9 mouse cellular contexts compared by ENCODE assay signal in genomic region chr11:79611011-79611666, GRCm38 (mm10). TPM values are rescaled to one million over a fixed set of nuclear protein-coding genes. Genes with fewer than 3 reads are reported as not detected.
DNase-seq lines count a peak whose midpoint lies in the region; ATAC-seq and TF ChIP-seq lines count a peak whose summit lies in the region.
"Had no signal": no experiment of that assay in that cellular context is flagged by ENCODE, and none has a peak within 500 bp of the region (broad histone marks: within the 10 kb centered on the region; RNA-seq: fewer than 3 reads in every experiment).

No protein-coding gene starts in this region.

- CTCF ChIA-PET in Patski (lab: Charles Lee), result interaction anchor here (0.7 to 2.3 kb wide), 3 partner anchors 9 to 29 kb away, joined by 3 to 11 read pairs (median 3); no protein-coding TSS in a partner anchor

- in situ Hi-C loops in Patski (cut with MboI; ENCODE audit: low pct_unique_long_range_greater_than_20kb), result no loop called here

- no peak overlapping the region for H3K4me2 ChIP-seq in kidney, embryonic 15.5 days
- H3K4me2 ChIP-seq: liver, embryonic 13.5 days had no signal

- ATAC-seq in kidney, embryonic 15.5 days (replicated peaks; ENCODE audit: low FRiP score), result no peak
- peak; percentile 55 for ATAC-seq in Patski

- H3K4me3 ChIP-seq in kidney, embryonic 15.5 days (replicated peaks), result no peak overlapping the region
- H3K4me3 ChIP-seq in forebrain, embryonic 10.5 days, result no peak overlapping the region
- H3K4me3 ChIP-seq: liver, embryonic 13.5 days had no signal

- 0 out of 2 replicates have a peak overlapping the region, but pooled peaks have one; percentile 4 for H3K9ac ChIP-seq in kidney, embryonic 15.5 days
- H3K9ac ChIP-seq: liver, embryonic 13.5 days had no signal

- no peak overlapping the region for H3K27ac ChIP-seq in kidney, embryonic 15.5 days
- H3K27ac ChIP-seq in forebrain, embryonic 10.5 days, result peak overlapping the region; percentile 80
- H3K27ac ChIP-seq: liver, embryonic 13.5 days had no signal

- TF ChIP-seq CTCF in Patski (IDR thresholded peaks at IDR 0.05), result no peak

- no peak for DNase-seq in kidney, postnatal 36 days
- peak; percentile 57 for DNase-seq in Patski (ENCODE audit: low read depth, low spot score)
- no peak for DNase-seq in forebrain, embryonic 10.5 days (ENCODE audit: extremely low spot score, low spot score)
- DNase-seq in left cerebral cortex, postnatal 36 days (ENCODE audit: low spot score in 2 of 2), result peak; percentile 30 to 36
- peak; percentile 35 for DNase-seq in right cerebral cortex, postnatal 4 days
- no peak for DNase-seq in testis, postnatal 10 days (ENCODE audit: low spot score)
- no peak for DNase-seq in urinary bladder, postnatal 14 days (ENCODE audit: low spot score)
- DNase-seq: liver, embryonic 13.5 days had no signal

- H3K9me3 ChIP-seq in kidney, embryonic 15.5 days (replicated peaks), result no peaks in the 10 kb centered on the region
- no peaks in the 10 kb centered on the region for H3K9me3 ChIP-seq in forebrain, embryonic 10.5 days
- H3K9me3 ChIP-seq: liver, embryonic 13.5 days had no signal

- POLR2A ChIA-PET in Patski (lab: Charles Lee), result interaction anchor here (1.1 kb wide), 1 partner anchor 9 kb away, joined by 3 read pairs; no protein-coding TSS in a partner anchor

- H3K36me3 ChIP-seq in kidney, embryonic 15.5 days, result no peaks in the 10 kb centered on the region
- 0 out of 2 replicates have a peak, but pooled peaks cover 3% of the 10 kb centered on the region for H3K36me3 ChIP-seq in forebrain, embryonic 10.5 days (replicated peaks)
- H3K36me3 ChIP-seq: liver, embryonic 13.5 days had no signal

- peaks cover 11% of the 10 kb centered on the region for H3K4me1 ChIP-seq in kidney, embryonic 15.5 days
- peaks cover 90% of the 10 kb centered on the region for H3K4me1 ChIP-seq in forebrain, embryonic 10.5 days

- WGBS in kidney, embryonic 15.5 days, result 17% methylated on average over 13 of the region's 13 CpGs
- WGBS in forebrain, embryonic 10.5 days, result 15% methylated on average over 13 of the region's 13 CpGs

- intact Hi-C loops in left cerebral cortex, postnatal 36 days (cut with DNase I), result no loop called here

- no peaks in the 10 kb centered on the region for H3K27me3 ChIP-seq in kidney, embryonic 15.5 days
- no peaks in the 10 kb centered on the region for H3K27me3 ChIP-seq in Patski
- H3K27me3 ChIP-seq in forebrain, embryonic 10.5 days (ENCODE audit: poor library complexity, severe bottlenecking), result peaks cover 39% of the 10 kb centered on the region

RNA-seq across cellular contexts. Expression of gene Rab11fip4, which starts 20.1 kb away (rescaled TPM):
- polyA plus RNA-seq in kidney, embryonic 15.5 days (2015; fragmentation: Nextera tagmentation; extraction: Ambion mirVana), result 9.6 and 9.7 TPM in 2 replicates
- polyA plus RNA-seq in Patski (2021), result 0.40 TPM
- polyA plus RNA-seq in forebrain, embryonic 10.5 days (2016; fragmentation: Nextera tagmentation; extraction: Ambion mirVana), result 20.1 and 23.3 TPM in 2 replicates
- 100 to 1,000 TPM; 247 to 269 TPM for total RNA-seq in left cerebral cortex, postnatal 36 days (2021)

Comparison
In these comparisons a context has a peak if more than half of its experiments do, and no peak if none do; other contexts are left out.
1. DNase-seq: peak in Patski (single experiment), left cerebral cortex, postnatal 36 days (2 of 2) and right cerebral cortex, postnatal 4 days (single experiment); none in kidney, postnatal 36 days (0 of 2), forebrain, embryonic 10.5 days (single experiment), testis, postnatal 10 days (single experiment) and urinary bladder, postnatal 14 days (single experiment).